Mouse (Mus musculus) liver, adult 2 months (tissue): ENCODE results near the gene Ddx6. TPM values are rescaled to one million over a fixed set of nuclear protein-coding genes. Genes with fewer than 3 reads are reported as not detected.
"Not testable (repeated sequence)": the region's sequence is repeated elsewhere in the genome, so short reads cannot be mapped to it uniquely, and the experiment has no call there.

Source experiments
- DNase-seq: peaks from one replicate; pipeline ENCODE4 v3.0.0-alpha.2; 2011; ENCODE audit warnings: low read depth, low spot score; ENCODE audit errors: extremely low read depth
- H3K27ac ChIP-seq: fragments of 200-500 bp; replicated peaks from 2 replicates; pipeline ENCODE4 v1.5.1; 2012; ENCODE audit warnings: low read depth, mild to moderate bottlenecking, control low read depth, inconsistent platforms, low read length; ENCODE audit not compliant: insufficient read depth
- H3K27me3 ChIP-seq: fragments of 200-500 bp; 2 replicates; pipeline ENCODE4 v1.6.1; 2012; ENCODE audit warnings: mild to moderate bottlenecking, moderate library complexity, low read length, inconsistent platforms; ENCODE audit not compliant: control insufficient read depth, insufficient read depth
- H3K36me3 ChIP-seq: fragments of 200-500 bp; 2 replicates; pipeline ENCODE4 v1.6.1; 2012; ENCODE audit warnings: low read length, inconsistent platforms; ENCODE audit not compliant: control insufficient read depth, insufficient read depth
- H3K4me1 ChIP-seq: fragments of 200-500 bp; 2 replicates; pipeline ENCODE4 v1.6.1; 2011; ENCODE audit warnings: low read length; ENCODE audit not compliant: control insufficient read depth, insufficient read depth
- H3K4me3 ChIP-seq: fragments of 200-500 bp; 2 replicates; pipeline ENCODE4 v1.5.1; 2011; ENCODE audit warnings: low read depth, mild to moderate bottlenecking, control low read depth, low read length, moderate library complexity; ENCODE audit not compliant: insufficient read depth
- H3K79me2 ChIP-seq: fragments of 200-500 bp; 2 replicates; pipeline ENCODE4 v1.6.1; 2012; ENCODE audit warnings: inconsistent platforms, mild to moderate bottlenecking, low read length, moderate library complexity; ENCODE audit not compliant: control insufficient read depth, insufficient read depth
- H3K9ac ChIP-seq: fragments of 200-500 bp; 2 replicates; pipeline ENCODE4 v1.6.1; 2012; ENCODE audit warnings: low read depth, mild to moderate bottlenecking, control low read depth, inconsistent platforms, low read length
- CTCF ChIP-seq: fragments of 200-500 bp; IDR thresholded peaks from 2 replicates; pipeline ENCODE4 v1.5.1; 2011; ENCODE audit warnings: low read depth, low read length, control low read depth
- POLR2A ChIP-seq: fragments of 200-500 bp; IDR thresholded peaks from 2 replicates; pipeline ENCODE4 v1.6.1; 2011; ENCODE audit warnings: low read length, control low read depth; ENCODE audit not compliant: insufficient read depth; ENCODE audit errors: extremely low read depth
- WGBS: fragments of 180-500 bp; shearing (Covaris S2); methylation state at CpG from one replicate; pipeline ENCODE4 v1.1.7; 2018; 5-methylcytosine and 5-hydroxymethylcytosine counted together
- polyA plus RNA-seq: library from polyadenylated mRNA; depleted of rRNA; stranded (reverse); fragments of >200 nt; gene quantifications from 2 replicates; pipeline ENCODE4 v1.2.3, GENCODE M21; 2012
- total RNA-seq: library from RNA; depleted of rRNA; stranded (reverse); fragments of >200 nt; gene quantifications from 2 replicates; pipeline ENCODE4 v1.2.3, GENCODE M21; 2014

Ddx6 gene
- total and polyA plus RNA-seq, 2 experiments = 8.8 to 58.7 TPM

- no peak for DNase-seq
- H3K4me1 ChIP-seq = peaks cover 15% of the 10 kb centered on the region
- no peak for TF ChIP-seq POLR2A
- no peak for TF ChIP-seq CTCF
- H3K27ac ChIP-seq = no peak overlapping the region
- 97% methylated on average over 25 of the region's 25 CpGs for WGBS
- no peaks in the 10 kb centered on the region for H3K27me3 ChIP-seq
- peaks cover 33% of the 10 kb centered on the region; the same call in 1 of the 2 replicates for H3K79me2 ChIP-seq
- no peak overlapping the region for H3K4me3 ChIP-seq
- H3K9ac ChIP-seq = no peak overlapping the region
- H3K36me3 ChIP-seq = peaks cover 61% of the 10 kb centered on the region
These were observed 5.7 kb downstream of the Ddx6 start for GRCm38 (mm10) chr9:44610371-44610770.

DNA sequence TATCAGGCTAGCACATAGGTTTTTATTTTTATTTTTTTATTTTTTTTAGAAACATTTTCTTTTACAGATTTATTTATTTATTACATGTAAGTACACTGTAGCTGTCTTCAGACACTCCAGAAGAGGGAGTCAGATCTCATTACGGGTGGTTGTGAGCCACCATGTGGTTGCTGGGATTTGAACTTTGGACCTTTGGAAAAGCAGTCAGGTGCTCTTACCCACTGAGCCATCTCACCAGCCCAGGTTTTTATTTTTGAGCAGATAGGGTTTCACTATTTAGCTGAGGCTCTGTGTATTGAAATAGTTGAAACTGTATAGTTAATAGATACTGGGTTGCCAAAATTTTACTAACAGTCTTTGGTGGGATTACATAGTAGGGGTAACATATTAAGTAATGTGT, 8.4 kb downstream of the Ddx6 start:
- not testable (repeated sequence) for H3K27me3 ChIP-seq, H3K27ac ChIP-seq, H3K9ac ChIP-seq, H3K4me1 ChIP-seq, DNase-seq, H3K4me3 ChIP-seq
- 21% methylated on average over 1 of the region's 1 CpGs for WGBS
- Histone ChIP-seq H3K36me3 (peaks cover 82% of the 10 kb centered on the region), H3K79me2 (peaks cover 31% of the 10 kb centered on the region; the same call in 1 of the 2 replicates)

- peaks cover 3% of the 10 kb centered on the region for H3K4me1 ChIP-seq
- no peak overlapping the region for H3K27ac ChIP-seq
- H3K36me3 ChIP-seq = peaks cover 67% of the 10 kb centered on the region
- TF ChIP-seq CTCF = no peak
- TF ChIP-seq POLR2A = no peak
- H3K4me3 ChIP-seq = no peak overlapping the region
- DNase-seq = no peak
- peaks cover 19% of the 10 kb centered on the region; the same call in 1 of the 2 replicates for H3K79me2 ChIP-seq
- no peaks in the 10 kb centered on the region for H3K27me3 ChIP-seq
- no peak overlapping the region for H3K9ac ChIP-seq
- 88% methylated on average over 3 of the region's 3 CpGs for WGBS
These were observed 16.4 kb downstream of the Ddx6 start for GRCm38 (mm10) chr9:44621114-44621513.

GRCm38 (mm10) chr9:44624390-44624789, 19.7 kb downstream of the Ddx6 start:
- Histone ChIP-seq H3K27ac (no peak overlapping the region), H3K36me3 (peaks cover 62% of the 10 kb centered on the region), H3K27me3 (no peaks in the 10 kb centered on the region), H3K79me2 (peaks cover 7% of the 10 kb centered on the region; the same call in 1 of the 2 replicates), H3K4me1 (peaks cover 1% of the 10 kb centered on the region; the same call in 1 of the 2 replicates), H3K4me3 (no peak overlapping the region), H3K9ac (no peak overlapping the region)
- TF ChIP-seq CTCF = no peak
- TF ChIP-seq POLR2A = no peak
- WGBS = 34% methylated on average over 5 of the region's 5 CpGs
- no peak for DNase-seq

DNA sequence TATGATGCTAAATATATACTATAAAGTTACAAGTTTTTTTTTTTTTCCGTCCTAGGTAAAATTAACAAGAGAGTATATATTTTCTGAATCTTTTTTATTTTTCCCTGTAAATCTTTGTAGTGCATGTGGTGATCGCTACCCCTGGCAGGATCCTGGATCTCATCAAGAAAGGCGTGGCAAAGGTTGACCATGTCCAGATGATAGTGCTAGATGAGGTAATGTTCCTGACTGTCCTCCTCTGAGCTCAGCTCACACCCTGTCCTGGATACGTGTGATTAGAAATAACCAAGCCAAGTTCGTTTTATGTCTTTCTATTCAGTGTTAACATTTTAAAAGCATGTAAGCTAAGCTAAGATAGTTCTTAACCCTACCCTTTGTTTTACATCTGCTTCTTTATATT, 21.6 kb downstream of the Ddx6 start:
- TF ChIP-seq CTCF (no peak), POLR2A (no peak)
- no peak overlapping the region for H3K27ac ChIP-seq
- 87% methylated on average over 5 of the region's 5 CpGs for WGBS
- no peaks in the 10 kb centered on the region for H3K27me3 ChIP-seq
- DNase-seq = no peak
- H3K36me3 ChIP-seq = peaks cover 65% of the 10 kb centered on the region
- H3K9ac ChIP-seq = no peak overlapping the region
- no peaks in the 10 kb centered on the region for H3K4me1 ChIP-seq
- H3K79me2 ChIP-seq = peaks cover under 1% of the 10 kb centered on the region; the same call in 1 of the 2 replicates
- H3K4me3 ChIP-seq = no peak overlapping the region

DNA sequence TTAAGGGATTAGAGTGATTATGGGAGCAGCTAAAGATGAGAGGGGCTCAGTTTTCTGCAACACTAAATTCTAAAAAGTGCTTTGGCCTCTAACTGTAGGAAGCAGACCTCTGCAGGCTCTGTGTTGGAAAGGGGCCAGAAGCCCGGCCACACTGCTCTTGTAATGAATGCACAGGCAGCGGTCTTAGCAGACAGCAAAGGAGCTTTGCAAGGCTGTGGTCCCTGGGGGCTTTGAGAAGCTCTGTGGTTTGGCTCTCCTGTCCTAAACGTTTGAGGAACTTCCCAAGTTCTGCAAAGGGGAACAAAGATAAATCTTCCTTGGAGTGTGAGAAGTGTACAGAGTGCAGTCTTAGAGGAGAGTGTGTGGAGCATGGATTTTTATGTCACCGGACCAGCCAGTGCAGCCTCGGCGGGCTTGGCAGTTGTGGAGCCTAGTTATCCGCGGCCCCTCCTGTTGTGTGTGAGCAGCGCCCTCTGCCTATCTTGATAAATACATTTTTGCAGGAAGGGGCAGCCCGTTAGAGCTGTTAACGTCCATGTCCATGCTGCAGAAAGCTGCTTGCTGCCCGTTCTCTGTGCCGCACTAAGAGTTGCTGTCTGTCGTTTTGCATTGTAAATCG, 33.0 kb downstream of the Ddx6 start:
- no peak overlapping the region for H3K9ac ChIP-seq
- 84% methylated on average over 15 of the region's 15 CpGs for WGBS
- H3K27ac ChIP-seq = no peak overlapping the region
- peaks cover 53% of the 10 kb centered on the region for H3K36me3 ChIP-seq
- no peak overlapping the region for H3K4me3 ChIP-seq
- no peaks in the 10 kb centered on the region; the same call in 1 of the 2 replicates for H3K79me2 ChIP-seq
- DNase-seq = no peak
- peaks cover 7% of the 10 kb centered on the region for H3K4me1 ChIP-seq
- TF ChIP-seq CTCF (no peak), POLR2A (no peak)
- H3K27me3 ChIP-seq = no peaks in the 10 kb centered on the region

DNA sequence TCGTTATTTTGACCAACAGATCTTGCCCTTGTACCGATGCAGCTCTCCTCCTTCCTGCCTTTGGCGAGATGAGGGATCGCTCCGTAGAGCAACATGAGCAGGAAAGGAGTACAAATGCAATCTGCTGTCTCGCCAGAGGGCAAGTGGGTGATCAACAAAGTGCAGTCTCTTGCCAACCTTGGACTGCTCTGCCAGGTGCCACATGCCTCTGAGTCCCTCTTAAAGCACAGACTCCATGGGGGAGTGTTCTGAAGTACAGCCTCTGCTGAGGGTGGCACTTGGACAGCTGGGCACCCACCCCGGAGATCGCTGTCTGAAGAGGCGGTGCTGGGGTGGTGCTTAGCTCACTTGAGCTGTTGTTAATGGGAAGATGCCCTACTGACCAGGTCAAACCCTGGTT, 34.0 kb downstream of the Ddx6 start:
- not testable (repeated sequence) for H3K4me3 ChIP-seq, H3K79me2 ChIP-seq, H3K27me3 ChIP-seq, H3K27ac ChIP-seq, H3K9ac ChIP-seq, H3K4me1 ChIP-seq
- WGBS = 37% methylated on average over 9 of the region's 9 CpGs
- H3K36me3 ChIP-seq = peaks cover 43% of the 10 kb centered on the region
- DNase-seq = peak; percentile 66

DNA sequence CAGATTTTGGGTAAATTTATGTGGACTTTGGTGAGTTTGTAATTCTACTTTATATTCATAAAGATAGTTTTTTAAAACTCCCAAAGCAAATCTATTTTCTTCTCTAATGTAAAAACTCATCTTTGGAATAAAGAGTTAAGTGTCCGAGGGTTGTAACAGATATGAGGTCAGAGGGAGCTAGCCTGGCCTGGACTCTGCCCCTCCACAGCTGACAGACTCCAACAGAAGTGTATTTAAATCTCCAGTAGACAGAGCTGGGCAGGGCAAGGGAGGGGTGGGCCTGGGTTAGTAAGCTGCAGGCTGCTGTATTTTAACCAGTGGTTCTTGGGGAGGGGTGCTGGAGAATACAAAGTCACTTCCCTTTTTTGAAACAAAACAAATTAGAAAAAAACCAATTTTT, 35.3 kb downstream of the Ddx6 start:
- DNase-seq = peak; percentile 63
- H3K9ac ChIP-seq, H3K27ac ChIP-seq, H3K4me1 ChIP-seq, H3K79me2 ChIP-seq, H3K4me3 ChIP-seq, H3K27me3 ChIP-seq: not testable (repeated sequence)
- WGBS = 11% methylated on average over 1 of the region's 1 CpGs
- peaks cover 31% of the 10 kb centered on the region for H3K36me3 ChIP-seq
